8 mouse cellular contexts compared by ENCODE assay signal in genomic region chr10:122931193-122931832, GRCm38 (mm10).
DNase-seq lines count a peak whose midpoint lies in the region; ATAC-seq and TF ChIP-seq lines count a peak whose summit lies in the region.

No protein-coding gene starts in this region.

- 7% methylated on average over 13 of the region's 13 CpGs for WGBS in hindbrain, embryonic 13.5 days
- WGBS in midbrain, embryonic 14.5 days, result 4% methylated on average over 13 of the region's 13 CpGs

- H3K4me2 ChIP-seq in hindbrain, embryonic 13.5 days, result 0 out of 2 replicates have a peak overlapping the region, but pooled peaks have one; percentile 8
- no peak overlapping the region for H3K4me2 ChIP-seq in midbrain, embryonic 14.5 days (ENCODE audit: low read length)

- DNase-seq in MEL (ENCODE audit: low read depth, low spot score), result peak; percentile 42
- peak; percentile 64 for DNase-seq in cerebellum, adult 9-11 months
- peak; percentile 53 to 59 for DNase-seq in frontal cortex, postnatal 14 days (ENCODE audit: low spot score in 2 of 2)
- DNase-seq in left cerebral cortex, adult 11 months (ENCODE audit: low spot score), result peak; percentile 57
- peak; percentile 81 for DNase-seq in midbrain, embryonic 14.5 days
- DNase-seq in yolk sac, embryonic 10.5 days (ENCODE audit: low spot score), result peak; percentile 38
- DNase-seq in T-cell, adult 2 months (ENCODE audit: low spot score), result no peak

- no peak overlapping the region for H3K9ac ChIP-seq in MEL (ENCODE audit: control insufficient read depth, low read depth, low read length, poor library complexity, severe bottlenecking)
- peak overlapping the region; percentile 25; the same call in 1 of the 2 replicates for H3K9ac ChIP-seq in hindbrain, embryonic 13.5 days
- H3K9ac ChIP-seq in midbrain, embryonic 14.5 days (replicated peaks; ENCODE audit: low read length), result no peak overlapping the region

- TF ChIP-seq CTCF in MEL (IDR thresholded peaks at IDR 0.05 in 2 of 3, conservative IDR thresholded peaks at IDR 0.05 in 1 of 3; ENCODE audit: control insufficient read depth in 1 of 3, insufficient read depth in 1 of 3, low read depth in 2 of 3, low read length in 3 of 3, poor library complexity in 1 of 3, severe bottlenecking in 1 of 3), result no peak

- H3K27ac ChIP-seq in MEL (ENCODE audit: control insufficient read depth, low read depth, low read length), result no peak overlapping the region
- H3K27ac ChIP-seq in hindbrain, embryonic 13.5 days, result peak overlapping the region; percentile 86
- H3K27ac ChIP-seq in midbrain, embryonic 14.5 days (replicated peaks; ENCODE audit: low read depth, low read length), result peak overlapping the region; percentile 84

- no peak for TF ChIP-seq POLR2A in MEL (IDR thresholded peaks at IDR 0.05; ENCODE audit: control insufficient read depth in 1 of 2, insufficient read depth in 1 of 2, low read depth in 1 of 2, low read length in 2 of 2, poor library complexity in 1 of 2)

- H3K9me3 ChIP-seq in MEL (replicated peaks; ENCODE audit: insufficient read depth, low read length), result no peaks in the 10 kb centered on the region
- no peaks in the 10 kb centered on the region for H3K9me3 ChIP-seq in hindbrain, embryonic 13.5 days
- H3K9me3 ChIP-seq in midbrain, embryonic 14.5 days (ENCODE audit: control insufficient read depth, low read length), result no peaks in the 10 kb centered on the region

- no peak for TF ChIP-seq RAD21 in MEL (IDR thresholded peaks at IDR 0.05; ENCODE audit: low read depth, low read length)

- peak in 1 of 2 experiments; percentile 56; a peak in 1 of 4 replicates for TF ChIP-seq EP300 in MEL (IDR thresholded peaks at IDR 0.05; ENCODE audit: low read depth in 1 of 2, low read length in 2 of 2)

- H3K4me3 ChIP-seq in MEL (ENCODE audit: control insufficient read depth in 1 of 2, insufficient read depth in 1 of 2, low read depth in 2 of 2, low read length in 2 of 2), result no peak overlapping the region
- H3K4me3 ChIP-seq in hindbrain, embryonic 13.5 days, result no peak overlapping the region
- H3K4me3 ChIP-seq in midbrain, embryonic 14.5 days (replicated peaks; ENCODE audit: low read depth, low read length), result no peak overlapping the region

- no peaks in the 10 kb centered on the region for H3K79me2 ChIP-seq in MEL (ENCODE audit: control insufficient read depth, insufficient read depth, low read length, poor library complexity)

- peak; percentile 79 for ATAC-seq in hindbrain, embryonic 13.5 days (ENCODE audit: low FRiP score)
- peak; percentile 75 for ATAC-seq in midbrain, embryonic 14.5 days (ENCODE audit: low FRiP score, low TSS enrichment)

- peaks cover 19 to 34% of the 10 kb centered on the region in 2 experiments for H3K4me1 ChIP-seq in MEL (ENCODE audit: control insufficient read depth in 1 of 2, insufficient read depth in 2 of 2, low read length in 2 of 2)
- peaks cover 45% of the 10 kb centered on the region for H3K4me1 ChIP-seq in hindbrain, embryonic 13.5 days (replicated peaks)
- H3K4me1 ChIP-seq in midbrain, embryonic 14.5 days (ENCODE audit: control insufficient read depth, insufficient read depth, low read length), result peaks cover 35% of the 10 kb centered on the region

- H3K27me3 ChIP-seq in MEL (ENCODE audit: control insufficient read depth in 1 of 2, insufficient read depth in 2 of 2, low read length in 2 of 2), result no peaks in the 10 kb centered on the region
- H3K27me3 ChIP-seq in hindbrain, embryonic 13.5 days, result no peaks in the 10 kb centered on the region
- H3K27me3 ChIP-seq in midbrain, embryonic 14.5 days (ENCODE audit: control insufficient read depth, insufficient read depth, low read length), result no peaks in the 10 kb centered on the region

- peaks cover 0 to 21% of the 10 kb centered on the region in 2 experiments; a peak in 2 of 4 replicates for H3K36me3 ChIP-seq in MEL (ENCODE audit: control insufficient read depth in 1 of 2, insufficient read depth in 2 of 2, low read length in 2 of 2)
- H3K36me3 ChIP-seq in hindbrain, embryonic 13.5 days, result no peaks in the 10 kb centered on the region
- H3K36me3 ChIP-seq in midbrain, embryonic 14.5 days (ENCODE audit: control insufficient read depth, insufficient read depth, low read length), result no peaks in the 10 kb centered on the region

TF ChIP-seq in MEL, 35 proteins besides CTCF, POLR2A, EP300 and RAD21:
- TF ChIP-seq POLR2AphosphoS5 (IDR thresholded peaks at IDR 0.05; ENCODE audit: borderline replicate concordance, low read depth, low read length) (no peak), TCF12 (IDR thresholded peaks at IDR 0.05; ENCODE audit: low read depth, low read length) (peak; percentile 53; the same call in 1 of the 2 replicates), NRF1 (IDR thresholded peaks at IDR 0.05; ENCODE audit: insufficient read depth, low read depth, low read length, poor library complexity, severe bottlenecking) (no peak), MAFK (IDR thresholded peaks at IDR 0.05; ENCODE audit: borderline replicate concordance, low read depth, low read length) (0 out of 2 replicates have a peak, but pooled peaks have one; percentile 4), MXI1 (IDR thresholded peaks at IDR 0.05; ENCODE audit: low read depth, low read length) (0 out of 2 replicates have a peak, but pooled peaks have one; percentile 46), ZC3H11A (IDR thresholded peaks at IDR 0.05; ENCODE audit: low read depth, low read length) (no peak), CHD2 (IDR thresholded peaks at IDR 0.05; ENCODE audit: low read length) (peak; percentile 21; the same call in 1 of the 2 replicates), ETS1 (IDR thresholded peaks at IDR 0.05; ENCODE audit: low read depth, low read length) (peak; percentile 46; the same call in 1 of the 2 replicates), ZMIZ1 (IDR thresholded peaks at IDR 0.05; ENCODE audit: low read depth, low read length) (no peak), MYC (IDR thresholded peaks at IDR 0.05; ENCODE audit: low read depth, low read length) (peak; percentile 72; the same call in 1 of the 2 replicates), TBP (IDR thresholded peaks at IDR 0.05; ENCODE audit: low read depth, low read length) (no peak), RCOR1 (IDR thresholded peaks at IDR 0.05; ENCODE audit: low read depth, low read length) (peak; percentile 61; the same call in 1 of the 2 replicates), GATA1 (IDR thresholded peaks at IDR 0.05; ENCODE audit: low read depth, low read length) (peak; percentile 72), HCFC1 (IDR thresholded peaks at IDR 0.05; ENCODE audit: low read depth, low read length) (no peak), MAZ (IDR thresholded peaks at IDR 0.05; ENCODE audit: low read depth, low read length) (0 out of 2 replicates have a peak, but pooled peaks have one; percentile 36), SIN3A (IDR thresholded peaks at IDR 0.05; ENCODE audit: low read length) (peak; percentile 50; the same call in 1 of the 2 replicates)
TF ChIP-seq in MEL: peak in this region for 10.
